Mouse (Mus musculus) CD8-positive naive resting alpha-beta T cell, adult 2 months (primary cell): Measurements from ENCODE around the gene Ddx5.
"Not testable (repeated sequence)": the region's sequence is repeated elsewhere in the genome, so short reads cannot be mapped to it uniquely, and the experiment has no call there.

Experiments used
- DNase-seq, 2 experiments: peaks; one replicate each; pipeline ENCODE4 v3.0.0; 2022; ENCODE audit warnings: low read depth in 2 of 2, low spot score in 2 of 2

Ddx5 gene

DNA sequence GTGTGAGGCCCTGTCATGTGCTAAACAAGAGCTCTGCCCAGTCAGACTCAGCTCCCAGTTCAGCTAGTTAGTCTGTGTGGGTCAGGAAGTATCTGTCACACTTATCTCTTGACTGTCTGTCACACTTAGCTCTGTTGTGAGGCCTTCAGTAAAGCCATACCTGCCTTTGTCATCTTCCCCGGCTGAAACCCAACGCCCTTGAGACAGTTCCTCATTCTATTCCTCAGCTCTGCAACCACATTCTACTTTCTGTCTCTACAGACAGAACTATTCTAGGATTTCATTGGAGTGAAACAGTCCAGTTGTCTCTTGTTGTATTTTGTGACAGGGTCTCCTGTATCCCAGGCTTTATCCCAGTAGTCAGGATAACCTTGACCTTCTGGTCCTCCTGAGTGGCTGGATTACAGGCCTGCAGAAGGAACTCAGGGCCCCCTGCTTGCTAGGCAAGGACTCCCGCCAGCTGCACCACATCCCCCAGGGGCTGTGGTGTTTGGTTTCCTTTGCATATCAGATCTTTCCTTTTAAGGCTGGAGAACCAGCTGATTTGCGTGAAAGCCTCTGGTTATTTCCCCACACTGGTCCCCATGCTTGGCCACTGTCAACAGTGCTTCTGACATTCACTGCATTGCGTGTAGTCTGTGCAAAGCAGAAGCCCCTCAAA lies 26.7 kb downstream of the Ddx5 start:
- DNase-seq, result peak in 1 of 2 experiments; percentile 31

DNA sequence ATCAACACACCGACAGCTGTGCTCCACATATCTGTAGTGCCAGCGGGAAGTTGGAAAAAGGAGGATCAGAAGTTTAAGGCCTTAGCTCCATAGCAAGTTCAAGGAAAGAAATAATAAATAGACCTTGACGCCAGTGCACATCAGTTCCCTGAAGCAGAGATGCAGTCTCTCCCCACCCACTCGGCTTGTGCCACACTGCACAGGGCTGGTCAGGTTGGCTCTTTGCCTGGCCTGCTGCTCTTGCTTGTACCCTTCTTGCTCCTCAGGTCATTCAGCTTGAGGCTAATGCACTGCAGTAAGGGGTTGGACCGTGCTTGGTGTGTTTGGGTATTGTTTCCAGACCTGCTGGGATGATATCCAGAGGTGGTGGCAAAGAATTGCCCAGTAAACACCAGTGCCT lies 28.5 kb downstream of the Ddx5 start:
- no peak for DNase-seq

DNA sequence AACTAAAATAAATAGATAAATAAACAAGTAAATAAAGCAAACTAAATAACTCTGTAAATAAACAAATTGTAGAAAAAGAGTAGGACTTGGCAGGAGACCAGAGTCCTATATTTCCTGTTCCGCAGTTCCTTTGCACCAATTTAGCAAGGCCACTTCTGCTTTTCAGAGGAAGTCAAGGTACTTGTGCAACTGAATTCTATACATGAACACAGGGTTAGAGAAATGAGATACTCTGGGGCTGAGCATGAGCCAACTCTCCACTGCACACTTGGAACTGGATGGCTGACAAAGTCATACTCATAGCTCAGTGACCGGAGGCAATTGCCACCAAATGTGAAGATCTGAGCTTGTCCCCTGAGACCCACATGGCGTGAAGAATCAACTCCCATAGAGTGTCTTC lies 30.0 kb downstream of the Ddx5 start:
- DNase-seq, result no peak

DNA sequence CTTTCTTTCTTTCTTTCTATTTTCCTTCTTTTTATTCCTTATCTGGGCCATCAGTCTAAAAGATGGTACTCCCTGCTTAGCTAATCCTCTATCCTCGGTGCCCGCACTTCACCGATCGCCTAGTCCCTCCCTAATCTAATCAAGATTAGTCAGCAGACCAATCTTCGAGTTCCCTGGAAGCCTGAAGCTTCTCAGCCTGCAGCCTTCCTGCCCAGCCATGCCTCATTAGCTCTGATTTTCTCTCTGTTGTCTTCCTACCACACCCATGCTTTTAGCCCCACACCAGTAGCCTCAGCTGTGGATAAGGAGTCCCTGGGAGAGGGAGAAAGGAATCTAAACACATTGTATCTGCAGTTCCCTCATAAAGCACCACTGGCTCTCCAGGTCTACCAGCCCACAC lies 33.4 kb downstream of the Ddx5 start:
- no peak for DNase-seq

DNA sequence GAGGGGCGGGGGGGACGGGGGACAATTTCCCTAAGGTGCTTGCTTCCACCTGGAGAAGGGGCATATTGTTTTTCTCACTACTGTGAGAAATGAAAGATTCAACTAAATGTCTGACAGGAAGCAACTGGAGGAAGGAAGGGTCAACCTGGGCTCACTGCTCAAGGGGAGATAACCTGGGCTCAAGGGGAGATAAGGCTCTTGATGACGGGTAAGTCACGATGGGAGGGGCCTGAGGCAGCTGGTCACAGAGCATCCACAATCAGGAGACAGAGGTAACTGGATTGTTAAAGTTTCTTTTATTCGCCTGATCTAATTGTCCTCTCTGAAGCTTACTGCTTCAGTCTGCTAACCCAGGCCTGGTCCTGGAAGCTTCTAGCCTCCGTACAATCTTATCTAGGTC lies 35.7 kb downstream of the Ddx5 start:
- no peak for DNase-seq

DNA sequence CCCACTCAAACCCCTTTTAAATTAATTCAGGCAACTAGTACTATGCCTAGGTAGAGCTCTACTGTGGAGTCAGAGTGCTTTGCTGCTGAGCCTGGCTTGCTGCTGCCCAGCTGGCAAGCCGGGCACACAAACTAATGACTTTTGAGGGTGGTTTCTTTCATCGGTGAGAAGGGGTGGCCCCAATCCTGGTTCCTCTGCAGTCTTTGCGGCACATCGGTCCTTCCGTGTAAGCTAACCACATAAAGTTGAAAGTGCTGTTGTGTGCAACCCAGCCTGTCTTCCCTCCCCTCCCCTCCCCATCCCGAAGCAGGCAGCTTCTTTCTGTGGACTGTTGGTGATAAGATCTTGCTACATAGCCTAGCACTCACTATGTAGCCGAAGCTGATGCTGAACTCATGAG lies 36.9 kb downstream of the Ddx5 start:
- peak; percentile 46 to 55 for DNase-seq

DNA sequence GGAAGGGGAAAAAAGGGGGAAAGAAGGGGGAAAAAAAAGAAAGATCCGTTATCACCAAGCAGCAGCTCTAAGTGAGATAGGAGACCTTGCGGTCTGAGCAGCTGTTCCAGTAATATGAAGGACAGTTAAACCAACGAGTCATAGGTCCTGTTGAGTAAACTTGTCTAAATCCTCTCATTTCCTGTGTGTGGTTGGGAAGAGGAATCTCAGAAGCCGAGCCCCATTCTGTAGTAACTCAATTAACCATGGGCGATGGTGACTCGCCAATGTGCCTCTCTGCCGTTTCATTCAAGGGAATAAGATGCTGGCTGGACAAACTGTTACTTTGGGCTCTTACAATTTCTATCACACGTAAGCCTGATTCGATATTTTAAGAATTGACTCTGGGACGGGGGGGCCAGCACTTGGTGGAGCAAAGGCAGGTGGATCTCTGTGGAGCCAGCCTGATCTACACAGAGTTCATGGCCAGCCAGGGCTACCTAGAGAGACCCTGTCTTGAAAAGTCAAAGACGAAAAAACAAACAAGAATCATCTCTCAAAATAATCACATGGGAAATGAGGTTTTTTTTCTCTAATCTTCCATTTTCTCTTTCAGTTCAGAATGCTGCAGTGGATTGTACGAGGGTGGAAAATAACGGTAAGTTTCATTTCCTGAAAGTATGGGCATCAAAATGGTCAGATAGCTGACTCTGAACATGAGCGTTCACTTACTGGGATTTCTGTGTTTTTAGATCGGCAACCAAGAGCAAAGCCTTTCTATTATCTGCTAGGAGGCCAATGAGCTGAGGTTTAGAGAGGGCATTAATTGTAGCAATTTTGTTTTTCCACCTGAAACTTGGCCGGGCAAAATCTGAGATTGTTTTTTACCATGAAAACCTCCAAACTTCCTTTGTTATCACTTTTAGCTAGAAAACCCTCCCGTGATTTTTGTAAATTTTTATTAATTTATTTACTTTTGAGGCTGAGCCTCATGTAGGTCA lies 37.7 kb downstream of the Ddx5 start, which contains the start of gene Milr1:
TSS of gene Milr1 (plus strand) at position 188 of the 980 bp plus-strand sequence.
- peak in 1 of 2 experiments; percentile 26 for DNase-seq

DNA sequence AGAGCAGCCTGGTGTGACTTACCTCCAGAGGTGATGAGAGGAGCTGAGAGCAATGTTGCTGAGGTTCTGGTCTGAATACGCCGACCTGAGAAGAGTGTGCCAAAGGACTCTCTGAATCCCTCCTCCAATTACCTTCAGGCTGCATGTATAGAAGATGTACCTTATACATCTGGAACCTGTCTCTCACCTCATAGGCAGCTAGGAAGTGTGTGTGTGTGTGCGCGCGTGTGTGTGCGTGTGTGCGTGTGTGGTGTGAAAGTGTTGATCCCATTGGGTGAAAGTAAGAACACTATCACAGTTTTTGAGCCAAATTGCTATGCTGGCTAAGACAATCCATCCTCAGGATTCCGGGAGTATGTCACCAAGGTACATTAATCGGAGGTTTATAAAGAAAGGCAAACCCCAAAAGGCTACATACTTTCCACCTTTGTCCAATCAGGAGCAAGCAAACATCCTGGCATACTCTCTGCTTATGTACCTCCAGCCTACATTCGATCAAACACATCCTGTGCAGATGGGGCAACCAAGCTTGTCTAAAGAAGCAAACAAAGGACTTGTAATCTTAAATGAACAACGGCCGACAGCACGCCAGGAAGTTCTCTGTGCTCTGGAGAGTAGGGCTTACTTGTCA lies 38.7 kb downstream of the Ddx5 start, which contains the start of gene Pecam1:
TSS of gene Pecam1 (minus strand) at position 508 of the 631 bp plus-strand sequence.
- DNase-seq, result peak; percentile 66 to 74

DNA sequence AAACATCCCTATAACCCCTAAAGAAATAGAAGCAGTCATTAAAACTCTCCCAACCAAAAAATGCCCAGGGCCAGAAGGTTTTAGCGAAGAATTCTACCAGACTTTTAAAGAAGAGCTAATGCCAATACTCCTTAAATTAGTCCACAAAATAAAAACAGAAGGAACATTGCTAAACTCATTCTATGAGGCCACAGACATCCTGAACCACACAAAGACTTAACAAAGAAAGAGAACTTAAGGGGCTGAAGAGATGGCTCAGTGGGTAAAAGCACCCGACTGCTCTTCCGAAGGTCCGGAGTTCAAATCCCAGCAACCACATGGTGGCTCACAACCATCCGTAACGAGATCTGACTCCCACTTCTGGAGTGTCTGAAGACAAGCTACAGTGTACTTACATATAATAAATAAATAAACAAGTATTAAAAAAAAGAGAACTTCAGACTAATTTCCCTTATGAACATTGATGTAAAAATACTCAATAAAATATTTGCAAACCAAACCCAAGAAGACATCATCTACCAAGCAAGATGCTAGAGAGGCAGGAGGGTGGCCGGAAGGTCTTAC lies 39.3 kb downstream of the Ddx5 start:
- DNase-seq, result not testable (repeated sequence)

DNA sequence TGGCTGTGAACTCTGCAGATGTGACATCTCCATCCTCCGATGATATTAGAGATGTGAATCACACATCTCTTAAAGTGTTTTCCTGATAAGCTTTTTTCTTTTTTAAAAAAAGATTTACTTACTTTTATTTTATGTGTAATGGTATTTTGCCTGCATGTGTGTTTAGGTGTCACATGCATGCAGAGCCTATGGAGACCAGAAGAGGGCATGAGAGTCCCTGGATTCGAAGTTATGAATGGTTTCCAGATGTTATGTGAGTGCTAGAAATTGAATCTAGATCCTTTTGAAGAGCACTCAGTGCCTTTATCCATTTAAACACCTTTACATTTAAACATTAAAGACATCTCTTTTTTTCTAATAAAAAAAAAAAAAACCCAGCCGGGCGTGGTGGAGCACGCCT lies 44.0 kb downstream of the Ddx5 start:
- DNase-seq, result peak in 1 of 2 experiments; percentile 16

DNA sequence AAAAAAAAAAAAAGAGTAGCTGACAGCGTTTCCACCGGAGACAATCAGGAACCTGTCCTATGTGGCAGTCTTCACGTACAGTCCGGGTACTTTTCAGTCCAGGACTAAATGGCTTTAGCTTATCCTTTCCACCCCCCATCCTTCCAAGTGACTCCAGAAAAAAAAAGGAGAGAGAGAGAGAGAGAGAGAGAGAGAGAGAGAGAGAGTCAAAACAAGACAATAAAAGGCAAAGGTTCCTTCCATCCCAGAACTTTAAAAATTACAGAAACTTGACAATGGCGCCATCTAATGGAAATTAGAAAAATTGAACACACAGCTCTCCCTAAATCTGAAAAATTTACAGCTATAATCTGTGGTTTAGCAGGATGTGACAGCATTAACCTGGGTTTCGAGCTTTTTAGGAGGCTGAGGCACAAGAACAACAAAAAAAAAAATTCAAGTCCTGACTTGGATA lies 46.6 kb downstream of the Ddx5 start:
- DNase-seq, result peak in 1 of 2 experiments; percentile 32

DNA sequence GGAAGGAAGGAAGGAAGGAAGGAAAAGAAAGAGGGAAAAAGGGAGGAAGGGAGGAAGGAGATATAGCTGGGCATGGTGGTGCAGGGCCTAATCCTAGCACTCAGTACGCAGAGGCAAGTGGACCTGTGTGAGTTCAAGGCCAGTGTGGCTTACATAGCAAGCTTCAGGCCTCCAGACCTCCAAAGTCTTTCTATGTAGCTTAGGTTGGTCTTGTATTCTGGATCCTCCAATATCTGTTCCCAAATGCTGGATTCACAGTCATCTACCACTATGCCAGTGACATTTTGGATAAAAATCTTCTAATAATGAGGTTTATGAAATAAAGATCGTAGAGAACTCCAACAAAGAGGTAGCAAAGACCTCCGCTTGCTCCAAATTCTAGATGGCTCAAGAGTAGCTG lies 47.2 kb downstream of the Ddx5 start:
- DNase-seq, result no peak

DNA sequence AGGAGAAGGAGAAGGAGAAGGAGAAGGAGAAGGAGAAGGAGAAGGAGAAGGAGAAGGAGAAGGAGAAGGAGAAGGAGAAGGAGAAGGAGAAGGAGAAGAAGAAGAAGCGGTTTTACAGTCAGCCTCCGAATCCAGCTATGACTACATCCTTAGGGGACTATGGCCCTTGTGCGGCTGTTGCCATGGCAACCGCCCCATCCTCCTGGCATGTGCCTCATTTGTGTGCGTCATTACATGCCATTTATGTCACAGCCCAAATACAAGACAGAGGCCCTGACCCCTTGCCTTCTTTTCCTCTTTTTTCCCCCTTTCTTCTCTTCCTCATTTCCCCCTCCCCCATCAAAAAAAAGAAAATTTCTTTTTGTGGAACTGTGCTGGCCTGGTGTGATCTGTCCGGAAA lies 47.8 kb downstream of the Ddx5 start:
- DNase-seq, result no peak

DNA sequence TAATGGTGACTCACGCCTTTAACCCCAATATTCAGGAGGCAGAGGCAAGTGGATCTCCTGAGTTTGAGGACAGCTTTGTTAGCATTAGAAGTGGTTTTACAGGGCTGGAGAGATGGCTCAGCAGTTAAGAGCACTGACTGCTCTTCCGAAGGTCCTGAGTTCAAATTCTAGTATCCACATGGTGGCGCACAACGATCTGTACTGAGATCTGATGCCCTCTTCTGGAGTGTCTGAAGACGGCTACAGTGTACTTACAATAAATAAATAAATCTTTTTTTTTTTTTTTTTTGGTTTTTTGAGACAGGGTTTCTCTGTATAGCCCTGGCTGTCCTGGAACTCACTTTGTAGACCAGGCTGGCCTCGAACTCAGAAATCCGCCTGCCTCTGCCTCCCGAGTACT lies 48.3 kb downstream of the Ddx5 start:
- not testable (repeated sequence) for DNase-seq

DNA sequence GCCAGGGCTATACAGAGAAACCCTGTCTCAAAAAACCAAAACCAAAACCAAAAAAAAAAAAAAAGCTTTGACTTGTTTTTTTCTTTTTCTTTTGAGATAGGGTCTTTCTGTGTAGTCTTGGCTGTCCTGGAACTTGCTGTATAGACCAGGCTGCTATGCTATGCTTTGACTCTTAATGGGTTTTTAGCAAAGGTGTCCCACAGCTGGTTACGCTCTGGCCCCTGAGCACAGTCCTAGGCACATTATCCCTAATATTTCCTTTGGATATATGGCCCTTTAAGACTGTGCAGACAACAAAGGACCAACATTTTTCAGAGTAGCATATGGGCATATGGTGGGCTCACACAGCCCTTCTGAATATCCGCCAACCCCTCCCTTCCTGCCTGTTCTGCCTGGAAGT lies 49.9 kb downstream of the Ddx5 start:
- DNase-seq, result no peak

DNA sequence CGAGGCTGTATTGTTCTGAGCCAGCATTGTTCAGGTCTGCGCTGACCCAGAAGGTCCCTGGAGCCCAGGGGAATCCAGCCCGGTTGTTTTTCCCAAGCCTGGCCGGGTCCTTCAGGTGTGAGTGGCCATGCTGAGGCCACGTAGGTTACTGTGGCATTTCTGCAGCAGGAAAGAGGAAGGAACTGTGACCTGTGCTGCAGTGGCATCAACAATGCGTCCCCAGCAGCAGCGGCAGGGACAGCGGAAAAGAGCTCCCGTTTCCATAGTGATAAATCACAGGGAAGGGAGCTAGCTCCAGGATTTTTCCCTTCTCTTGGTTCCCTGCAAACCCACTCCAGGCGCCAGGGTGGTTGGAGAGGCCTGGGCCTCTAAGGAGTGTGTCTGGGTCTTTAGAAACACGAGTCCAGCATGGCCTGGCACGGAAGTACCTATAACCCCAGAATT lies 51.8 kb downstream of the Ddx5 start:
- DNase-seq, result no peak

DNA sequence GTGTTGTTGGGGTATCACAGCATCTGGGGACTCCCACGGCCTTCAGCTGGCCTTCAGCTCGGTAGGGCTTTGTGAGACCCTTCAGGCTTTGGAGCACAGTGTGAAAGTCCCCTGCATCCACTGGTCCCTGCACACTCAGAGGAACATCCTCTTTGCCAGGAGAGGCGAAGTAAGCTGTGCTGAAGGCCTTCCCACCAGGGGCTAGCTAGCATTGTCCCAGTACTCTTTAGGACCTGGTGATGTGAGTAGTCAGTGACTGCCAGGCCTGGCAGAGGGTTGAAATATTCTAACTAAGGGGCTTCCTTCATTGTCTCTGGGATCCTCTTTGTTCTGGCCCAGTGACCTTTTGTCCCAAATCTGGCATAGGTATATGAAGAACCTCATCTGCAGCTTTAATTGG lies 52.4 kb downstream of the Ddx5 start:
- DNase-seq, result no peak

DNA sequence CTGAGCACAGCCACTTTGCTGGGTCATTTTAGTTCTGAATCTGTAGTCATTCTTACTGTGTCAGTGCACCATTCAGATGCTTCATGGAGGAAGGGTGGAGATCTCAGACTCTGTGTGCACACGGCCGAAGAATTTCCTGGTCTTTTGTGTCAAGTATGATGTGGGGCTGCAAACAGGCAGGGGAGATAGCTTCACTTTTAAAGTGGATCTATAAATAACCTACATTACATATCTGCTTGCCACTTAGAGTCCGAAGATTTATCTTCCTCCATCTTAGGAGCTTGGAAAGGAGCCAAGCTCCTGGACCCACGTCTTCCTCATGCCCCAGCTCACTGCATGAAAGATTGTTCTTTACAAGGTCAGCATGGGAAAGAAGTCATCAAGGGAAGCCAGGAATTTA lies 58.3 kb downstream of the Ddx5 start:
- DNase-seq, result no peak
